Comparison of ENCODE assay signal across 18 mouse cellular contexts in the genomic region with DNA sequence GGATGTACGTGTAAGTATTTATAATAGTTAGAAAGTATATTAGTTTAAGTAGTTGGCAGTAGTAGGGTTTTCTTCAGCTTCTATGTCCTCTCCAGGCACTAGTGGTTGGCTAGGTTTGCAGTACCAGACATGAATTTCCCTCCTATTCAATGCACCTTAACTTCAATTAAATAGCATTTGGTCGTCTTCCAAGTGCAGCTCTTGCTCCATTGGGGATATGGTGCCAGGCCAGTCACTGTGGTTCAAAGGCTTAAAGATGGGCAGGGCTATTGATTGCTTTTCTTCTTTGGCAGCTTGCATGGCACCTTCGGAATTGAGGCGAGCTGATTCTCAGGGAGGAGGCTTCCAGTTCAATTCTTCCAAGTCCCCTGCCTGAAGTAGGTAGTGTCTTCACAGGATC.
"Had no signal": no experiment of that assay in that cellular context is flagged by ENCODE, and none has a peak within 500 bp of the region (broad histone marks: within the 10 kb centered on the region; RNA-seq: fewer than 3 reads in every experiment).

No protein-coding gene starts in this region.

- H3K27me3 ChIP-seq: midbrain, embryonic 12.5 days; neural tube, embryonic 13.5 days; neural tube, embryonic 15.5 days had no signal

- H3K4me1 ChIP-seq: midbrain, embryonic 10.5 days; midbrain, embryonic 12.5 days; neural tube, embryonic 13.5 days; neural tube, embryonic 15.5 days had no signal

- H3K9me3 ChIP-seq: midbrain, embryonic 10.5 days; midbrain, embryonic 12.5 days; neural tube, embryonic 13.5 days; neural tube, embryonic 15.5 days had no signal

- DNase-seq: lung, embryonic 14.5 days; lung, postnatal 10 days; lung, postnatal 4 days; midbrain, embryonic 14.5 days; retina, postnatal 1 day; right cerebral cortex, adult 18-20 months; right cerebral cortex, postnatal 25 days; right cerebral cortex, postnatal 4 days; spleen, adult 18-20 months; thymus, adult 18-20 months; thymus, postnatal 14 days; thymus, postnatal 36 days had no signal

- H3K4me2 ChIP-seq: lung, embryonic 14.5 days; midbrain, embryonic 12.5 days; neural tube, embryonic 13.5 days; neural tube, embryonic 15.5 days had no signal

- H3K27ac ChIP-seq: midbrain, embryonic 10.5 days; midbrain, embryonic 12.5 days; neural tube, embryonic 13.5 days; neural tube, embryonic 15.5 days had no signal

- ATAC-seq: midbrain, embryonic 16.5 days had no signal

- H3K9ac ChIP-seq: lung, embryonic 14.5 days; midbrain, embryonic 12.5 days; neural tube, embryonic 13.5 days; neural tube, embryonic 15.5 days had no signal

- H3K36me3 ChIP-seq: midbrain, embryonic 10.5 days; midbrain, embryonic 12.5 days; neural tube, embryonic 13.5 days; neural tube, embryonic 15.5 days had no signal

- H3K4me3 ChIP-seq: midbrain, embryonic 10.5 days; midbrain, embryonic 12.5 days; myocyte; neural tube, embryonic 13.5 days; neural tube, embryonic 15.5 days had no signal
